ENCODE assay signal across 10 mouse cellular contexts in genomic region chr13:73116822-73117632, GRCm38 (mm10).
A peak's percentile ranks its signal among the peaks of the same experiment; 100 is the strongest.
DNase-seq lines count a peak whose midpoint lies in the region; ATAC-seq and TF ChIP-seq lines count a peak whose summit lies in the region.
"Had no signal": no experiment of that assay in that cellular context is flagged by ENCODE, and none has a peak within 500 bp of the region (broad histone marks: within the 10 kb centered on the region; RNA-seq: fewer than 3 reads in every experiment).

No protein-coding gene starts in this region.

- TF ChIP-seq CTCF in left cerebral cortex, adult 2 months (IDR thresholded peaks at IDR 0.05) = no peak

- no peak overlapping the region for H3K27ac ChIP-seq in left cerebral cortex, adult 2 months
- H3K27ac ChIP-seq in forebrain, embryonic 13.5 days = peak overlapping the region; percentile 73
- peak overlapping the region; percentile 78 for H3K27ac ChIP-seq in neural tube, embryonic 15.5 days (replicated peaks)
- H3K27ac ChIP-seq: liver, embryonic 13.5 days had no signal

- H3K4me3 ChIP-seq in left cerebral cortex, adult 2 months = peak overlapping the region; percentile 29
- H3K4me3 ChIP-seq in forebrain, embryonic 13.5 days = peak overlapping the region; percentile 25
- H3K4me3 ChIP-seq in neural tube, embryonic 15.5 days (replicated peaks) = peak overlapping the region; percentile 28
- H3K4me3 ChIP-seq: liver, embryonic 13.5 days; megakaryocyte, embryonic 14.5 days had no signal

- intact Hi-C loops in left cerebral cortex, adult 2 months (cut with DNase I) = no loop called here

- 24% methylated on average over 22 of the region's 22 CpGs for WGBS in forebrain, embryonic 13.5 days
- WGBS in neural tube, embryonic 15.5 days = 15% methylated on average over 22 of the region's 22 CpGs

- no peaks in the 10 kb centered on the region for H3K9me3 ChIP-seq in forebrain, embryonic 13.5 days (replicated peaks)
- no peaks in the 10 kb centered on the region for H3K9me3 ChIP-seq in neural tube, embryonic 15.5 days (replicated peaks)
- H3K9me3 ChIP-seq: liver, embryonic 13.5 days had no signal

- DNase-seq in left cerebral cortex, adult 2 months (ENCODE audit: extremely low spot score in 1 of 2, low spot score in 2 of 2) = no peak
- no peak for DNase-seq in left cerebral cortex, adult 18-20 months (ENCODE audit: low spot score in 2 of 2)
- DNase-seq in layer of hippocampus, postnatal 14 days (ENCODE audit: low spot score in 2 of 2) = peak; percentile 40 to 64
- no peak for DNase-seq in liver
- no peak for DNase-seq in ovary, postnatal 10 days (ENCODE audit: low spot score)
- DNase-seq in cerebellum, adult 8-10 months = no peak
- DNase-seq: liver, embryonic 13.5 days had no signal

- peak overlapping the region; percentile 49 for H3K4me2 ChIP-seq in forebrain, embryonic 13.5 days
- peak overlapping the region; percentile 56 for H3K4me2 ChIP-seq in neural tube, embryonic 15.5 days
- H3K4me2 ChIP-seq: liver, embryonic 13.5 days had no signal

- peak overlapping the region; percentile 31; the same call in 1 of the 2 replicates for H3K9ac ChIP-seq in forebrain, embryonic 13.5 days
- peak overlapping the region; percentile 24; the same call in 1 of the 2 replicates for H3K9ac ChIP-seq in neural tube, embryonic 15.5 days (replicated peaks)
- H3K9ac ChIP-seq: liver, embryonic 13.5 days had no signal

- H3K36me3 ChIP-seq in forebrain, embryonic 13.5 days (ENCODE audit: poor library complexity, severe bottlenecking) = no peaks in the 10 kb centered on the region
- no peaks in the 10 kb centered on the region for H3K36me3 ChIP-seq in neural tube, embryonic 15.5 days
- H3K36me3 ChIP-seq: liver, embryonic 13.5 days had no signal

- peaks cover 23% of the 10 kb centered on the region for H3K4me1 ChIP-seq in forebrain, embryonic 13.5 days
- H3K4me1 ChIP-seq in neural tube, embryonic 15.5 days = peaks cover 21% of the 10 kb centered on the region
- H3K4me1 ChIP-seq: liver, embryonic 13.5 days; megakaryocyte, embryonic 14.5 days had no signal

- H3K27me3 ChIP-seq in forebrain, embryonic 13.5 days = peaks cover 42% of the 10 kb centered on the region
- peaks cover 29% of the 10 kb centered on the region for H3K27me3 ChIP-seq in neural tube, embryonic 15.5 days (replicated peaks)
- H3K27me3 ChIP-seq: liver, embryonic 13.5 days; megakaryocyte, embryonic 14.5 days had no signal

- ATAC-seq in forebrain, embryonic 13.5 days = peak; percentile 97
- peak; percentile 92 for ATAC-seq in neural tube, embryonic 15.5 days (ENCODE audit: low FRiP score)

Comparison
In these comparisons a context has a peak if more than half of its experiments do, and no peak if none do; other contexts are left out.
1. DNase-seq: peak in layer of hippocampus, postnatal 14 days (2 of 2); none in left cerebral cortex, adult 2 months (0 of 2), left cerebral cortex, adult 18-20 months (0 of 2), liver (single experiment), ovary, postnatal 10 days (single experiment) and cerebellum, adult 8-10 months (single experiment).
2. Peak in every context shown above with its lines, with median percentiles within 50 percentile points of each other: H3K4me3 ChIP-seq.